Mouse (Mus musculus) forebrain, embryonic 10.5 days (tissue): ENCODE results near the gene Fam228a. TPM values are rescaled to one million over a fixed set of nuclear protein-coding genes. Genes with fewer than 3 reads are reported as not detected.
"Not testable (repeated sequence)": the region's sequence is repeated elsewhere in the genome, so short reads cannot be mapped to it uniquely, and the experiment has no call there.

ENCODE experiments used
- DNase-seq: peaks from one replicate; pipeline ENCODE4 v3.0.0-alpha.2; 2017; ENCODE audit warnings: low spot score; ENCODE audit errors: extremely low spot score
- H3K27ac ChIP-seq: fragments of 300-500 bp; sonication (generic); 2 replicates; pipeline ENCODE4 v1.5.1; 2016; ENCODE audit warnings: mild to moderate bottlenecking
- H3K27me3 ChIP-seq: fragments of 300-500 bp; sonication (generic); 2 replicates; pipeline ENCODE4 v1.6.1; 2016; ENCODE audit warnings: mild to moderate bottlenecking; ENCODE audit not compliant: poor library complexity, severe bottlenecking
- H3K36me3 ChIP-seq: fragments of 300-500 bp; sonication (generic); replicated peaks from 2 replicates; pipeline ENCODE4 v1.6.1; 2016; ENCODE audit warnings: mild to moderate bottlenecking, moderate library complexity
- H3K4me1 ChIP-seq: fragments of 300-500 bp; sonication (generic); 2 replicates; pipeline ENCODE4 v1.6.1; 2016
- H3K4me3 ChIP-seq: fragments of 300-500 bp; sonication (generic); 2 replicates; pipeline ENCODE4 v1.5.1; 2016; ENCODE audit warnings: mild to moderate bottlenecking, moderate library complexity
- H3K9me3 ChIP-seq: fragments of 300-500 bp; sonication (generic); 2 replicates; pipeline ENCODE4 v1.6.1; 2016; ENCODE audit warnings: mild to moderate bottlenecking, moderate library complexity
- WGBS: fragments of 180-500 bp; shearing (Covaris S2); methylation state at CpG from one replicate; pipeline ENCODE4 v1.1.7; 2016; 5-methylcytosine and 5-hydroxymethylcytosine counted together
- polyA plus RNA-seq: library from polyadenylated mRNA; unstranded; fragments of >200 nt; fragmentation: Nextera tagmentation; extraction: Ambion mirVana; gene quantifications from 2 replicates; pipeline ENCODE4 v1.2.1, GENCODE M21; 2016

Gene Fam228a
- 0.23 and 0.35 TPM in 2 replicates for polyA plus RNA-seq

- H3K9me3 ChIP-seq, result no peaks in the 10 kb centered on the region
- H3K27ac ChIP-seq, result peak within 1 kb of the TSS; percentile 0; the same call in 1 of the 2 replicates
- H3K27me3 ChIP-seq, result no peaks in the 10 kb centered on the region
- H3K4me1 ChIP-seq, result peaks cover 6% of the 10 kb centered on the region
- H3K36me3 ChIP-seq, result no peaks in the 10 kb centered on the region
- H3K4me3 ChIP-seq, result no peak within 1 kb of the TSS
- WGBS, result 82% methylated on average over 18 of the region's 18 CpGs
- no peak for DNase-seq
These were observed at the start of gene Fam228a for GRCm38 (mm10) chr12:4738031-4738576. Fam228a (minus strand) TSS chr12:4738430.

DNA sequence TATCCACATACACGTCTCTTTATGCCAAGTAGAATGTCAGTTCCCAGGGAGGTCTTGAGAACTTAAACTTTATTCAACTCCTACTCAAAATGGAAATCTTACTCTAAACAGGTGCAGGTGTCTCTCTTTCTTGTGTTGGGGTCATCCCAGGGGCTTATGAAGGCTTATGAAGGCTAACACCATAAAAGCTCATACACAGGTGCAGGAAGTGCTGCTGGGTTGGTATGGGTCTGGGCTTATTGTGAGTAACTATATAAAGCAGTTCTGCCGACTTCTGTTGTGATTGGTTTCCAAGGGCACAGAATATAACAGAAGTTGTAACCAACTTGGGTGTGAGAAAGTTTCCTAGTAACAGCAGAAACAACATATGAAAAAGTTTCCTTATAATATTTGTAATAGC is 46.2 kb upstream of the Fam228a start:
- Histone ChIP-seq H3K4me1 (no peaks in the 10 kb centered on the region), H3K27me3 (no peaks in the 10 kb centered on the region), H3K36me3 (no peaks in the 10 kb centered on the region), H3K9me3 (peaks cover 2% of the 10 kb centered on the region; the same call in 1 of the 2 replicates), H3K27ac (no peak overlapping the region), H3K4me3 (no peak overlapping the region)
- no peak for DNase-seq
- 81% methylated on average over 2 of the region's 2 CpGs for WGBS

DNA sequence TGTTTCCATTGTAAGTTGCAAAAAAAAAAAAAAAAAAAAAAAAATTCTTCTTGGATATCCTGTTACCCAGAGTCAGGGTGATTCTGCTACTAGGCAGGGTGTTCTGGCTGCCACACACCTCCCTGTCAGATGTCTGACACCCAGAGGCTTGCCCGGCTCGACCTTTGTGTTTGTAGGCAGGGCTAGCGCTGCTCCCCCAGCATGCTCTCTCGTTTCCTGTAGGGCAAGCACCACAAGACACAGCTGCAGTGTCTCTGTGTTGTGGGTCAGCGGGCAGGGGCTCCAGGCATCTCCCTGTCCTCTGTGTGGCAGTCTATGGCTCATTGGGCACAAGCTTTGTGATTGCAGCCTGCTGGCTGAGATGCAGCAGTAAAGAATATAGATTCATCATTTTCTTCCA is 45.4 kb upstream of the Fam228a start:
- 68% methylated on average over 5 of the region's 5 CpGs for WGBS
- Histone ChIP-seq H3K27ac (no peak overlapping the region), H3K4me3 (no peak overlapping the region), H3K36me3 (no peaks in the 10 kb centered on the region), H3K4me1 (no peaks in the 10 kb centered on the region), H3K9me3 (peaks cover 2% of the 10 kb centered on the region; the same call in 1 of the 2 replicates), H3K27me3 (no peaks in the 10 kb centered on the region)
- DNase-seq, result no peak

GRCm38 (mm10) chr12:4781725-4782404 is 43.6 kb upstream of the Fam228a start:
- H3K4me1 ChIP-seq, H3K36me3 ChIP-seq, DNase-seq, H3K27ac ChIP-seq, H3K9me3 ChIP-seq, H3K4me3 ChIP-seq, H3K27me3 ChIP-seq: not testable (repeated sequence)
- 94% methylated on average over 9 of the region's 9 CpGs for WGBS

- Histone ChIP-seq H3K36me3 (no peaks in the 10 kb centered on the region), H3K27me3 (no peaks in the 10 kb centered on the region), H3K4me3 (no peak overlapping the region), H3K9me3 (no peaks in the 10 kb centered on the region), H3K4me1 (no peaks in the 10 kb centered on the region), H3K27ac (no peak overlapping the region)
- DNase-seq, result no peak
- WGBS, result 87% methylated on average over 1 of the region's 1 CpGs
These were observed 43.0 kb upstream of the Fam228a start for GRCm38 (mm10) chr12:4781270-4781669.

DNA sequence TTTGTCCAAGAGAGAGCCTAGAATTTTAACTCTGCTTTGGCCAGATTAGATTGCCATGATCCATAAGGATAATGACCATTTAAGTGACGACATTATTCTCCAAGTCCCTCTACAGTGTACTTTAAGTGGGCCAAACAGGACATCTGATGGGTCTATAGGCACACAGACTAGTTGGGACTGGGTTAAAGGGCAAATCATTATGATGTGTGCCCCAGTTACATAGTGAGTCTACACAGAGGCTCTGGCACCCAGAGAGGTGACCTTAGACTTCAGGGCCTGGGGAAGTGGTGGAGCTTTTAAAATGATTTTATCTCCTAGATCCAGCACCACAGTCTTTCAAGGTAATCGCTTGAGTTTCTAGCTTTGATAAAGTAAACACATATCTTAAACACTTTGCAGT is 42.0 kb upstream of the Fam228a start:
- no peaks in the 10 kb centered on the region for H3K27me3 ChIP-seq
- no peak overlapping the region for H3K4me3 ChIP-seq
- H3K27ac ChIP-seq, result no peak overlapping the region
- H3K4me1 ChIP-seq, result no peaks in the 10 kb centered on the region
- WGBS, result 69% methylated on average over 2 of the region's 2 CpGs
- no peaks in the 10 kb centered on the region for H3K36me3 ChIP-seq
- DNase-seq, result no peak
- H3K9me3 ChIP-seq, result no peaks in the 10 kb centered on the region

DNA sequence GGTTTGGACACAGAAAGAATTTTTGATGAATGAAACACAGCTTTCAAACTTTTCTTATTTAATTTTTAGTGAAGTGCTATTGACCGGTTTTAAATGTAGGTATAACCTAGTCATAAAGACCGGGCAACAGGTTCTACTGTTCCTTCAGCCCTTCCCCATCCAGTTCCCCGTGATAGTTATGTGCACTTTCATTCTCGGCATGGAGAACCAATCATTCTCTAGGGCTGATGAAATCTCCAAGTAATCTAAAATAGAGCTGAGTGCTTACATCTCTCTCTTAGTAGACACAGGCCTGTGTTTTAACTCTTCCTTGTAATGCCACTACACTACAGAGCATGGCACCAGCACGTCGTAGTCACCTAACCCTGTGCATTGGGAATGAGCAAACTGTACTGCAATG is 39.5 kb upstream of the Fam228a start:
- H3K9me3 ChIP-seq, result no peaks in the 10 kb centered on the region
- 89% methylated on average over 6 of the region's 6 CpGs for WGBS
- DNase-seq, result no peak
- no peak overlapping the region for H3K27ac ChIP-seq
- no peaks in the 10 kb centered on the region for H3K36me3 ChIP-seq
- H3K4me3 ChIP-seq, result no peak overlapping the region
- no peaks in the 10 kb centered on the region for H3K27me3 ChIP-seq
- no peaks in the 10 kb centered on the region for H3K4me1 ChIP-seq

- Histone ChIP-seq H3K4me3 (no peak overlapping the region), H3K9me3 (no peaks in the 10 kb centered on the region), H3K36me3 (no peaks in the 10 kb centered on the region), H3K27me3 (no peaks in the 10 kb centered on the region), H3K27ac (no peak overlapping the region), H3K4me1 (no peaks in the 10 kb centered on the region)
- no peak for DNase-seq
- WGBS, result 78% methylated on average over 9 of the region's 9 CpGs
These were observed 37.3 kb upstream of the Fam228a start for GRCm38 (mm10) chr12:4775588-4775949.

DNA sequence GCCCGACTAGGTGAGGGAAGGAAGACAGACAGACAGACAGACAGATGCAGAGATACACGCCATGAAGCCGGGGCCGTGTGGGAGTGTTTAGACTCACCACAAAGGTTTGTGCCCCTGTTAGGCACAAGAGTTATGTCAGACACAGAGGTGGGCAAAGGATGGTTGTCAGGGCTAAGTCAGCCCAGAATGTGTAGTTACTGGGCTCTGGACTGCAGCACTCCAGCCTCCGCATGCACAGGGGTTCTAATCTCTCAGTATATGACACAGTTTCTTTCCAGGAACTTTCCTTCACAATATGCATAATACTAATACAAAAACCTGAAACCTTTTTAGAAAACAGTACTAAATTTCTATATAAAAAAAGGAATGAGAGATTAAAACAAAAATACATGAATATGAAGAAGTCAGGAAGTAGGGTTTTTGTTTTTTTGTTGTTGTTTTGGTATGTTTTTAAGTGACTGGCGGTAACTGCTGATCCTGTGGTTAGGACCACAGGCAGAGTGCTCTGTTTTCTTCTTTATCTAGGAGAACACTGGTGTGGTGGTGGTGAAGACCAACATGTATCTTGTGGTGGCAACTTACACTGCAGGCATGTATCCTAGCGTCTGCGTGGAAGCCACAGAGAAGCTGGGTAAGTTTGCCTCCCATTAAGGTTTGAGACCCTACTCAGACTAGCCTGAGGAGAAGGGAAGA is 36.8 kb upstream of the Fam228a start:
- Histone ChIP-seq H3K27me3 (no peaks in the 10 kb centered on the region), H3K36me3 (no peaks in the 10 kb centered on the region), H3K4me1 (no peaks in the 10 kb centered on the region), H3K27ac (no peak overlapping the region), H3K9me3 (no peaks in the 10 kb centered on the region), H3K4me3 (no peak overlapping the region)
- 93% methylated on average over 8 of the region's 8 CpGs for WGBS
- DNase-seq, result no peak

- H3K27ac ChIP-seq, result peak overlapping the region; percentile 97
- no peaks in the 10 kb centered on the region for H3K36me3 ChIP-seq
- no peaks in the 10 kb centered on the region for H3K9me3 ChIP-seq
- DNase-seq, result no peak
- peaks cover 11% of the 10 kb centered on the region for H3K4me1 ChIP-seq
- peak overlapping the region; percentile 72 for H3K4me3 ChIP-seq
- 22% methylated on average over 13 of the region's 13 CpGs for WGBS
- H3K27me3 ChIP-seq, result no peaks in the 10 kb centered on the region; the same call in 1 of the 2 replicates
These were observed 31.1 kb upstream of the Fam228a start for GRCm38 (mm10) chr12:4769333-4769723.

DNA sequence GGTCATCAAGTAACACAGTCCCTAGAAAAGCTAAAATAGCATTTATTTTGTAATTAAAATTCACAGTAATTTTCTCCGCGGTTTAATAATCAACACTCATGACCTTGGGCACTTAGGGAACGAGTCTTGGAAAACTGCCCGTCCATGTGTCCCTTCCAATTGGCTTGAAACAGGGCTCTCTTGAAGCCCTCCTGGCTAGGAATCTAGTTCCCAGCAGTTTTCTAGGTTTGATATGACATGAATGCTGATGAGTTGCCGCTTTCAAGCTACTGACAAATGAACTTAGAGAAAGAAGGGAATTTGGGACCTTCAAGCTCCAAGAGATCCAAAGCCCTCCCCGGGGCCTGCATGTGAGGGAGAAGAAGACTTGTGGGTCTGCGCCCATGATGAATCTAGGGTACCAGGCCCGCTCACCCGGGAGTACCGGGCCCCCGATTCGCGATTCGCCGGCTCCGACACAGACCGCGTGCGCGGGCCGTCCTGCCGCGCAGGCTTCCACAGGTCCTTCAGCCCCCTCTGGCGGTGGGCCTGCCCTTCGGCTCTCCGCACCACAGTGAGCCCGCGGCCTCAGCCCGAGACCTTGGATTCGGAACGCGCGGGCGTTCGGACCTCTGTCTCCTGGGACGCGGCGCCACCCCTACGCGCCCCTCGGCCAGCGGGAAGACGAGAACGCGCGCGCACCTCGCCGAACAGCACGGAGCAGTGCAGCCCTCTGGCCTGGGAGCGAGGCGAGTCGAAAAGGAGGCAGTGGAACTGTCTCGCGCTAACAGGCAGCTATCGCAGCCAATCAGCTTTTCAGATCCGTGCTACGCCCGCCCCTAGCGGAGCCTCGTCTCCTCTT is 30.5 kb upstream of the Fam228a start, which contains the start of the genes Pfn4 and Fam228b:
Gene Pfn4, plus strand, starts transcription at position 531 of the 841 bp plus-strand sequence.
Gene Fam228b, minus strand, starts transcription at position 776 of the 841 bp plus-strand sequence.
- no peaks in the 10 kb centered on the region for H3K9me3 ChIP-seq
- peaks cover 11% of the 10 kb centered on the region for H3K4me1 ChIP-seq
- peak; percentile 96 for DNase-seq
- no peaks in the 10 kb centered on the region for H3K36me3 ChIP-seq
- peak within 1 kb of the TSS; percentile 97 for H3K27ac ChIP-seq
- peak within 1 kb of the TSS; percentile 72 for H3K4me3 ChIP-seq
- 4% methylated on average over 61 of the region's 61 CpGs for WGBS
- no peaks in the 10 kb centered on the region; the same call in 1 of the 2 replicates for H3K27me3 ChIP-seq

GRCm38 (mm10) chr12:4757060-4757459 is 18.8 kb upstream of the Fam228a start:
- DNase-seq, result no peak
- Histone ChIP-seq H3K4me3 (no peak overlapping the region), H3K4me1 (no peaks in the 10 kb centered on the region), H3K27me3 (no peaks in the 10 kb centered on the region), H3K27ac (no peak overlapping the region), H3K9me3 (no peaks in the 10 kb centered on the region), H3K36me3 (no peaks in the 10 kb centered on the region)
- 87% methylated on average over 1 of the region's 1 CpGs for WGBS
